Mouse (Mus musculus): ENCODE measurements at regions not wholly inside any gene's neighbourhood (a gene's known extent, or its start where the extent isn't known, plus 50 kb on each side); places are given as distances from the start of the nearest gene placed in this dataset.

- Histone ChIP-seq H3K36me3 (replicated peaks; ENCODE audit: control insufficient read depth, insufficient read depth) (no peaks in the 10 kb centered on the region), H3K27me3 (ENCODE audit: control insufficient read depth, insufficient read depth, low read length) (no peaks in the 10 kb centered on the region), H3K4me1 (replicated peaks; ENCODE audit: control insufficient read depth, insufficient read depth, low read length) (no peaks in the 10 kb centered on the region), H3K9me3 (ENCODE audit: control insufficient read depth, low read length) (peaks cover 10% of the 10 kb centered on the region), H3K4me2 (replicated peaks) (no peak overlapping the region), H3K27ac (no peak overlapping the region), H3K9ac (no peak overlapping the region), H3K4me3 (replicated peaks; ENCODE audit: low read length) (no peak overlapping the region)
- ATAC-seq (ENCODE audit: low FRiP score) (no peak), DNase-seq (ENCODE audit: low spot score) (no peak)
- WGBS = 79% methylated on average over 4 of the region's 4 CpGs
These were observed 512.3 kb upstream of the Tbx3 start for GRCm38 (mm10) chr5:119158171-119158570.

DNA sequence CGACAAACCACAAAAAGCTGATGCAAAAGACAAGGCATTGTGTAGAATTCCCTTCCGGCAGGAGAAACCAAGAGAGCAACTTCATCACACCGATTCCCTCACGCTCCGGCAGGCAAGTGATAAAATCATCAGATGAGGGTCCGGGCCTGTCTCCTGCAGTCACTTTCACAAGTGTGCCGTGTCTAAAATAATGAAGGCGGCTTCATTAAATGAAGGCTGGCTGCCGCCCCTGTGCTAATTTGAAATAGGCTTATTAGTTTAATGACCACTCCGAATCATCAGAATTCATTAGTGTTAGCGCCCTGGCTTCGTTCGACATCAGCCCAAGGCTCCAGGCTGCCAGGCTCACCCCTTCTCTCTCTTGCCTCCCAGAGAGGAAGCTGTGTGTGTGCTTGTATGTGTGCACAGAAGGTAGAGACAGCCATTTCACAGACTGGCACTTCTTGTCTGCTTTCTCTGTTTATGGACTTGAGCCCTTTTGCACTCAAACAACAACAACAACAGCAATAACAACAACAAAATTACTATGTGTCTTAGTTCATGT, 508.3 kb upstream of the Tbx3 start:
- Histone ChIP-seq H3K9me3 (ENCODE audit: control insufficient read depth, low read length) (no peaks in the 10 kb centered on the region), H3K36me3 (replicated peaks; ENCODE audit: control insufficient read depth, insufficient read depth) (no peaks in the 10 kb centered on the region), H3K9ac (no peak overlapping the region), H3K4me1 (replicated peaks; ENCODE audit: control insufficient read depth, insufficient read depth, low read length) (no peaks in the 10 kb centered on the region), H3K27ac (no peak overlapping the region), H3K4me3 (replicated peaks; ENCODE audit: low read length) (no peak overlapping the region), H3K4me2 (replicated peaks) (no peak overlapping the region), H3K27me3 (ENCODE audit: control insufficient read depth, insufficient read depth, low read length) (no peaks in the 10 kb centered on the region)
- DNase-seq (ENCODE audit: low spot score) (no peak), ATAC-seq (ENCODE audit: low FRiP score) (no peak)
- 69% methylated on average over 13 of the region's 13 CpGs for WGBS

DNA sequence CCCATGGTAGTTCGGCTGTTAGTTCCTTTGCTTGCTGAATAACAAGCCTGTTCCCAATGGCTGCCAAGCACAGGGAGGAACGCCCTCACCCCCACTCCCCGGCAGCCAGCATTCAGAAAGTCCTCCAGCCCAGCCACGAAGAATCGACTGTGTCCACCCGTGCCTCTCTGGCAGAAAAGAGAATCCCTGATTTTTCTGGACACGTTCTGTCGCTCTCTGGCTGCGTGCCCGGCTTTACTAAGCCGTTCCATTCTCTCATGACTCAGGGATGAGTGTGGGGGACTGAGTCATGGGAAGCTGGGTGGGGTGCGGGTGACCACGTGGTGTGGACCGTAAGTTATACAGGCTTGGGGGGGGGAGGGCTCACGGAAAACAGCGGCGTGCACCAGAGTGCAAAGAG, 502.8 kb upstream of the Tbx3 start:
- H3K4me1 ChIP-seq (replicated peaks; ENCODE audit: control insufficient read depth, insufficient read depth, low read length) = no peaks in the 10 kb centered on the region
- WGBS = 74% methylated on average over 17 of the region's 17 CpGs
- DNase-seq (ENCODE audit: low spot score) = peak; percentile 63
- H3K4me2 ChIP-seq (replicated peaks) = no peak overlapping the region
- H3K9ac ChIP-seq = no peak overlapping the region
- no peak overlapping the region for H3K27ac ChIP-seq
- H3K4me3 ChIP-seq (replicated peaks; ENCODE audit: low read length) = no peak overlapping the region
- H3K36me3 ChIP-seq (replicated peaks; ENCODE audit: control insufficient read depth, insufficient read depth) = no peaks in the 10 kb centered on the region
- H3K9me3 ChIP-seq (ENCODE audit: control insufficient read depth, low read length) = no peaks in the 10 kb centered on the region
- H3K27me3 ChIP-seq (ENCODE audit: control insufficient read depth, insufficient read depth, low read length) = no peaks in the 10 kb centered on the region
- ATAC-seq (ENCODE audit: low FRiP score) = no peak; the same call in 1 of the 2 replicates

- no peaks in the 10 kb centered on the region for H3K36me3 ChIP-seq (replicated peaks; ENCODE audit: control insufficient read depth, insufficient read depth)
- H3K27me3 ChIP-seq (ENCODE audit: control insufficient read depth, insufficient read depth, low read length) = no peaks in the 10 kb centered on the region
- H3K4me2 ChIP-seq (replicated peaks) = no peak overlapping the region
- WGBS = 88% methylated on average over 7 of the region's 7 CpGs
- ATAC-seq (ENCODE audit: low FRiP score) (no peak), DNase-seq (ENCODE audit: low spot score) (no peak)
- H3K9me3 ChIP-seq (ENCODE audit: control insufficient read depth, low read length) = no peaks in the 10 kb centered on the region
- no peak overlapping the region for H3K4me3 ChIP-seq (replicated peaks; ENCODE audit: low read length)
- no peak overlapping the region for H3K27ac ChIP-seq
- H3K9ac ChIP-seq = no peak overlapping the region
- no peaks in the 10 kb centered on the region for H3K4me1 ChIP-seq (replicated peaks; ENCODE audit: control insufficient read depth, insufficient read depth, low read length)
These were observed 501.2 kb upstream of the Tbx3 start for GRCm38 (mm10) chr5:119169274-119169673.

DNA sequence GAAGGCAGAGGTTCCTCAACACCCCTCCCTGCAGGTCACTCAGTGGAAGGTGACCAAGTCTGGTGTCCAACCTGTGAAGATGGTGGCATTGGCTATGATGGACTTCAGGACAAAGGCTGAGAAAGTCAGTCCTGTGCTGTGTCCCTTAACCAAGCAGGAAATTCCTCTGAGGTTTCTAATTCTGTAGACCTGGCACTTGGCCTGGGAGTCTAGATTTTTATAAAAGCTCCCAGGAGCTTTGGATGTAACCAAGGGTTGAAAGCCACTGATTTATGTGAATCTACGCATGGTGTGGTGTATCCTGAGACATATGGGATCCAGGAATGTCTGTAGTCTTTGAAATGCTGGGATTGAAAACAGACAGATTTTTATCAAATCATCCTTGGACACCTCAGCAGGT, 498.8 kb upstream of the Tbx3 start:
- ATAC-seq (ENCODE audit: low FRiP score) = no peak
- DNase-seq (ENCODE audit: low spot score) = no peak
- no peaks in the 10 kb centered on the region for H3K27me3 ChIP-seq (ENCODE audit: control insufficient read depth, insufficient read depth, low read length)
- H3K4me1 ChIP-seq (replicated peaks; ENCODE audit: control insufficient read depth, insufficient read depth, low read length) = no peaks in the 10 kb centered on the region
- no peak overlapping the region for H3K27ac ChIP-seq
- WGBS = 95% methylated on average over 1 of the region's 1 CpGs
- no peaks in the 10 kb centered on the region for H3K36me3 ChIP-seq (replicated peaks; ENCODE audit: control insufficient read depth, insufficient read depth)
- no peaks in the 10 kb centered on the region for H3K9me3 ChIP-seq (ENCODE audit: control insufficient read depth, low read length)
- no peak overlapping the region for H3K9ac ChIP-seq
- H3K4me3 ChIP-seq (replicated peaks; ENCODE audit: low read length) = no peak overlapping the region
- H3K4me2 ChIP-seq (replicated peaks) = no peak overlapping the region

GRCm38 (mm10) chr5:119178805-119179204, 491.7 kb upstream of the Tbx3 start:
- H3K4me2 ChIP-seq (replicated peaks) = no peak overlapping the region

GRCm38 (mm10) chr5:119183545-119184047, 486.9 kb upstream of the Tbx3 start:
- Histone ChIP-seq H3K9me3 (ENCODE audit: control insufficient read depth, low read length) (no peaks in the 10 kb centered on the region), H3K27ac (no peak overlapping the region), H3K27me3 (ENCODE audit: control insufficient read depth, insufficient read depth, low read length) (no peaks in the 10 kb centered on the region), H3K4me2 (replicated peaks) (no peak overlapping the region), H3K9ac (no peak overlapping the region), H3K4me1 (replicated peaks; ENCODE audit: control insufficient read depth, insufficient read depth, low read length) (no peaks in the 10 kb centered on the region), H3K4me3 (replicated peaks; ENCODE audit: low read length) (no peak overlapping the region), H3K36me3 (replicated peaks; ENCODE audit: control insufficient read depth, insufficient read depth) (no peaks in the 10 kb centered on the region)
- DNase-seq (ENCODE audit: low spot score) (no peak), ATAC-seq (ENCODE audit: low FRiP score) (no peak)
- WGBS = 82% methylated on average over 5 of the region's 5 CpGs

More at GRCm38 (mm10) chr5:119178805-119179204, 491.7 kb upstream of the Tbx3 start:
- H3K27me3 ChIP-seq (ENCODE audit: control insufficient read depth, insufficient read depth, low read length) = no peaks in the 10 kb centered on the region
- no peak overlapping the region for H3K4me3 ChIP-seq (replicated peaks; ENCODE audit: low read length)
- H3K36me3 ChIP-seq (replicated peaks; ENCODE audit: control insufficient read depth, insufficient read depth) = no peaks in the 10 kb centered on the region
- no peak overlapping the region for H3K27ac ChIP-seq
- H3K9ac ChIP-seq = no peak overlapping the region
- no peak for DNase-seq (ENCODE audit: low spot score)
- no peaks in the 10 kb centered on the region for H3K9me3 ChIP-seq (ENCODE audit: control insufficient read depth, low read length)
- no peaks in the 10 kb centered on the region for H3K4me1 ChIP-seq (replicated peaks; ENCODE audit: control insufficient read depth, insufficient read depth, low read length)
- ATAC-seq (ENCODE audit: low FRiP score) = no peak
- 71% methylated on average over 9 of the region's 9 CpGs for WGBS

GRCm38 (mm10) chr5:119186611-119187010, 483.9 kb upstream of the Tbx3 start:
- Histone ChIP-seq H3K4me1 (replicated peaks; ENCODE audit: control insufficient read depth, insufficient read depth, low read length) (no peaks in the 10 kb centered on the region), H3K9ac (no peak overlapping the region), H3K36me3 (replicated peaks; ENCODE audit: control insufficient read depth, insufficient read depth) (no peaks in the 10 kb centered on the region), H3K27ac (no peak overlapping the region), H3K9me3 (ENCODE audit: control insufficient read depth, low read length) (no peaks in the 10 kb centered on the region), H3K27me3 (ENCODE audit: control insufficient read depth, insufficient read depth, low read length) (no peaks in the 10 kb centered on the region), H3K4me2 (replicated peaks) (no peak overlapping the region), H3K4me3 (replicated peaks; ENCODE audit: low read length) (no peak overlapping the region)
- 47% methylated on average over 3 of the region's 3 CpGs for whole genome bisulfite sequencing
- ATAC-seq (ENCODE audit: low FRiP score) = no peak
- DNase-seq (ENCODE audit: low spot score) = no peak

DNA sequence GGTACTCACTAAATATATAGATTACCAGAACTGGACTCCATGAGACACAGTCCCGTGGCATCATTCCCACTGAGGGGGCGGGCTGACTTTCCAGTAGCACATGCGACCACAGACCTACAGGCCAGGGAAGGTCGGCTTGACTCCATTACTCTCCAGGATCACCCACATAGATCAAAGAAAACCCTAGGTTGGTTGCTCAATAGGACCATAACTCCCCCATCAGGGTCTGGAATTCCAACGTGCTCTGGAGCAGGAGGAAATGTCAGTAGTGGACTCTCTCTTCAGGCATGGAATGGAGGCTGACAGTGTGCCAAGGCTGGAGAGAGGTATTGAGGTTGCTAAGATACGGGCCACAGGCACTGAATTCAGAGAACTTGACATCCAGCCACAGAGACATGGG, 482.0 kb upstream of the Tbx3 start:
- ATAC-seq (ENCODE audit: low FRiP score) (no peak), DNase-seq (ENCODE audit: low spot score) (no peak)
- no peak overlapping the region for H3K4me3 ChIP-seq (replicated peaks; ENCODE audit: low read length)
- H3K9ac ChIP-seq = no peak overlapping the region
- H3K4me1 ChIP-seq (replicated peaks; ENCODE audit: control insufficient read depth, insufficient read depth, low read length) = no peaks in the 10 kb centered on the region
- H3K9me3 ChIP-seq (ENCODE audit: control insufficient read depth, low read length) = no peaks in the 10 kb centered on the region
- H3K4me2 ChIP-seq (replicated peaks) = no peak overlapping the region
- no peaks in the 10 kb centered on the region for H3K36me3 ChIP-seq (replicated peaks; ENCODE audit: control insufficient read depth, insufficient read depth)
- 42% methylated on average over 6 of the region's 6 CpGs for WGBS
- H3K27me3 ChIP-seq (ENCODE audit: control insufficient read depth, insufficient read depth, low read length) = no peaks in the 10 kb centered on the region
- H3K27ac ChIP-seq = no peak overlapping the region

Data from hindbrain, embryonic 14.5 days (tissue).